Mouse (Mus musculus) gastrocnemius, adult 18-20 months (tissue): ENCODE data around the gene Atp10b. TPM values are rescaled to one million over a fixed set of nuclear protein-coding genes. Genes with fewer than 3 reads are reported as not detected.

Experiments used
- total RNA-seq, 2 experiments: library from RNA; stranded (reverse); gene quantifications; 2 replicates each; pipeline ENCODE4 v1.2.3; 2021

Gene Atp10b
- total RNA-seq, 2 experiments from 2014 or later = not detected

Other genes starting within 250 kb of the Atp10b start
- not detected for gene Gm9972, start 114.1 kb upstream of the Atp10b start, total RNA-seq